Mouse (Mus musculus): Measurements from ENCODE around the gene Scgb1b18. TPM values are rescaled to one million over a fixed set of nuclear protein-coding genes. Genes with fewer than 3 reads are reported as not detected.
"Not testable (repeated sequence)": the region's sequence is repeated elsewhere in the genome, so short reads cannot be mapped to it uniquely, and the experiment has no call there.

Scgb1b18 gene
- not detected in 2 replicates for polyA plus RNA-seq (2015; fragmentation: Nextera tagmentation; extraction: Ambion mirVana)

- not testable (repeated sequence) for H3K27me3 ChIP-seq; H3K36me3 ChIP-seq; H3K4me3 ChIP-seq; H3K27ac ChIP-seq (replicated peaks); ATAC-seq (ENCODE audit: low FRiP score, low read depth); H3K9me3 ChIP-seq; H3K4me1 ChIP-seq (replicated peaks); H3K4me2 ChIP-seq; H3K9ac ChIP-seq
- no CpG with 5 or more reads among the region's 2 CpGs for whole genome bisulfite sequencing
Measured at GRCm38 (mm10) chr7:33185268-33185667, at the start of gene Scgb1b18. TSS of gene Scgb1b18 (plus strand) at chr7:33185568.

GRCm38 (mm10) chr7:33173764-33174163 lies 11.6 kb upstream of the Scgb1b18 start, which contains the start of gene Scgb2b18:
TSS of gene Scgb2b18 (minus strand) at chr7:33173864.
- not testable (repeated sequence) for H3K36me3 ChIP-seq; ATAC-seq (ENCODE audit: low FRiP score, low read depth); H3K4me1 ChIP-seq (replicated peaks); H3K4me3 ChIP-seq; H3K9me3 ChIP-seq; H3K9ac ChIP-seq; H3K27me3 ChIP-seq; H3K4me2 ChIP-seq; H3K27ac ChIP-seq (replicated peaks)
- 88% methylated on average over 2 of the region's 2 CpGs for WGBS

Other genes with a start within 250 kb of the Scgb1b18 start
- not detected in 2 replicates for gene Scgb2b17, start 129.0 kb upstream of the Scgb1b18 start, polyA plus RNA-seq (2015; fragmentation: Nextera tagmentation; extraction: Ambion mirVana)
- gene Scgb1b17, start 122.1 kb upstream of the Scgb1b18 start, polyA plus RNA-seq (2015; fragmentation: Nextera tagmentation; extraction: Ambion mirVana) = not detected in 2 replicates
- gene Scgb2b18, start 11.7 kb upstream of the Scgb1b18 start, polyA plus RNA-seq (2015; fragmentation: Nextera tagmentation; extraction: Ambion mirVana) = not detected in 2 replicates
- gene Scgb2b19, start 94.8 kb downstream of the Scgb1b18 start, polyA plus RNA-seq (2015; fragmentation: Nextera tagmentation; extraction: Ambion mirVana) = not detected in 2 replicates
- gene Scgb1b19, start 101.7 kb downstream of the Scgb1b18 start, polyA plus RNA-seq (2015; fragmentation: Nextera tagmentation; extraction: Ambion mirVana) = not detected in 2 replicates
- gene Scgb2b20, start 180.8 kb downstream of the Scgb1b18 start, polyA plus RNA-seq (2015; fragmentation: Nextera tagmentation; extraction: Ambion mirVana) = not detected in 2 replicates
- gene Scgb1b20, start 187.7 kb downstream of the Scgb1b18 start, polyA plus RNA-seq (2015; fragmentation: Nextera tagmentation; extraction: Ambion mirVana) = not detected in 2 replicates

All from hindbrain, embryonic 15.5 days (tissue).